Mouse (Mus musculus) liver, embryonic 14.5 days (tissue): ENCODE measurements around the gene Psmd2. TPM values are rescaled to one million over a fixed set of nuclear protein-coding genes. Genes with fewer than 3 reads are reported as not detected.

Experiments
- ATAC-seq: fragments of 200-750 bp; cut with Nextera tagmentation; 2 replicates; pipeline ENCODE4 v1.8.0; 2017; ENCODE audit warnings: moderate number of reproducible peaks, mild to moderate bottlenecking, moderate library complexity; ENCODE audit not compliant: insufficient read depth
- DNase-seq, 3 experiments: peaks; one replicate each; pipeline ENCODE4 v3.0.0-alpha.2; 2012 to 2013; ENCODE audit warnings: low read depth in 3 of 3, low spot score in 3 of 3
- H3K27ac ChIP-seq: fragments of 300-500 bp; sonication (generic); 2 replicates; pipeline ENCODE4 v1.5.1; 2014; ENCODE audit warnings: moderate library complexity, mild to moderate bottlenecking, control low read depth, inconsistent platforms
- H3K27me3 ChIP-seq: fragments of 300-500 bp; sonication (generic); 2 replicates; pipeline ENCODE4 v1.6.1; 2014; ENCODE audit warnings: mild to moderate bottlenecking, low read length, moderate library complexity; ENCODE audit not compliant: control insufficient read depth, insufficient read depth
- H3K36me3 ChIP-seq: fragments of 300-500 bp; sonication (generic); replicated peaks from 2 replicates; pipeline ENCODE4 v1.6.1; 2014; ENCODE audit warnings: low read depth; ENCODE audit not compliant: control insufficient read depth, insufficient read depth
- H3K4me1 ChIP-seq, 2 experiments: fragments of 200-500 bp in 1 of 2; fragments of 300-500 bp in 1 of 2; sonication (generic) in 1 of 2; replicated peaks; 2 replicates each; pipeline ENCODE4 v1.6.1; 2012 to 2014; ENCODE audit warnings: antibody characterized with exemption in 1 of 2, inconsistent platforms in 1 of 2, low read length in 1 of 2; ENCODE audit not compliant: control insufficient read depth in 2 of 2, insufficient read depth in 2 of 2
- H3K4me2 ChIP-seq: fragments of 300-500 bp; sonication (generic); 2 replicates; pipeline ENCODE4 v1.6.1; 2014; ENCODE audit warnings: low read depth, mild to moderate bottlenecking, control low read depth, moderate library complexity
- H3K4me3 ChIP-seq, 2 experiments: fragments of 200-500 bp in 1 of 2; fragments of 300-500 bp in 1 of 2; sonication (generic) in 1 of 2; 2 replicates each; pipeline ENCODE4 v1.5.1; 2012 to 2014; ENCODE audit warnings: low read depth in 2 of 2, low read length in 2 of 2, mild to moderate bottlenecking in 2 of 2, control low read depth in 1 of 2, inconsistent platforms in 1 of 2, moderate library complexity in 1 of 2; ENCODE audit not compliant: insufficient read depth in 1 of 2
- H3K9ac ChIP-seq: fragments of 300-500 bp; sonication (generic); replicated peaks from 2 replicates; pipeline ENCODE4 v1.6.1; 2014; ENCODE audit warnings: mild to moderate bottlenecking, control low read depth, moderate library complexity
- H3K9me3 ChIP-seq: fragments of 300-500 bp; sonication (generic); 2 replicates; pipeline ENCODE4 v1.6.1; 2016; ENCODE audit warnings: low read length, mixed read lengths; ENCODE audit not compliant: control insufficient read depth
- CTCF ChIP-seq: IDR thresholded peaks from 2 replicates; pipeline ENCODE4 v1.5.1; 2016; ENCODE audit warnings: antibody characterized with exemption, low read depth, control low read depth
- EP300 ChIP-seq: IDR thresholded peaks from 2 replicates; pipeline ENCODE4 v1.6.1; 2016; ENCODE audit warnings: antibody characterized with exemption, low read depth
- WGBS: fragments of 180-500 bp; shearing (Covaris S2); extraction: QIAGEN DNeasy Blood & Tissue Kit; methylation state at CpG from one replicate; pipeline ENCODE4 v1.1.7; 2014; ENCODE audit not compliant: insufficient replicate concordance; 5-methylcytosine and 5-hydroxymethylcytosine counted together
- polyA plus RNA-seq, 2 experiments: library from polyadenylated mRNA; depleted of rRNA in 1 of 2; stranded (reverse) in 1 of 2; unstranded in 1 of 2; fragments of >200 nt; fragmentation: Nextera tagmentation in 1 of 2; extraction: Ambion mirVana in 1 of 2; gene quantifications; 2 replicates each; pipeline versions ENCODE4 v1.2.1 to v1.2.3; 2012 to 2014

Psmd2 gene
- polyA plus RNA-seq, 2 experiments = 89.2 to 162 TPM

DNA sequence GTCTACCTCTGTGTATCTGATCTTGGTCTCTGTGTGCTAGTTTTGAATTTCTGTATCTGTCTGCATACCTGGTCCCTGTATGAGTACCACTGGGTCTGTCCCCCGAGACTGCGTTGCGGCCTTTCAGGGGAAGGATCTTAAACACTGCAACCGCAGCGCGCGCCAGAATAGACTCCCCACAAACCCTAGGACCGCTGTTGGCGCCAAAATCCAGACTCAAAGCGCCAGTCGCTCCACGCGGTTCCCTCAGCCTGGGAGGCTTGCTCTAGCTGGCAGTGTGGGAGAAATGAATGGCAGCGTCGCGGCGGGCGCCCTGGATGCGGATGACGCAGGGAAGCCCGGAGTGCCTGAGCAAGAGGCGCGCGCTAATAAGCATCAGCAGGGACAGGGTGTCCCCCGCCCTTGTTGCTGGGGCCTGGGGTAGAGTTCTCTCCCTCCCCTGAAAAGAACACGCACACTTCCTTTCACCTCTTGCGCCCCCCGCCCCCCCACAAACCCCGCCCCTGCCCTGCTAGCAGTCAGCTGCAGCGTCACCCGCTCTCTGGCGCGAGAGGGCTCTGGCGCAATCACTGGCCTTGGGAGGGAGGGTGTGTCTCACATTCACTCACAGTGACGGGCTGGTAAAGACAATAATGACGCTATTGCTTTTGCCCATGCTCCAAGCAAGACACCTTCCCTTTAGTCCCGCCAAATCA lies 29.3 kb upstream of the Psmd2 start:
- Histone ChIP-seq H3K27me3 (peaks cover 53% of the 10 kb centered on the region), H3K27ac (no peak overlapping the region), H3K9ac (no peak overlapping the region), H3K4me3 (peak overlapping the region; percentile 65 to 66), H3K4me1 (peaks cover 0 to 4% of the 10 kb centered on the region in 2 experiments; a peak in 2 of 4 replicates), H3K4me2 (peak overlapping the region; percentile 92), H3K9me3 (no peaks in the 10 kb centered on the region), H3K36me3 (no peaks in the 10 kb centered on the region)
- peak; percentile 47; the same call in 1 of the 2 replicates for ATAC-seq
- TF ChIP-seq CTCF = no peak
- no peak for TF ChIP-seq EP300
- peak in 2 of 3 experiments; percentile 38 to 49 for DNase-seq
- under 1% methylated on average over 37 of the region's 37 CpGs for WGBS

DNA sequence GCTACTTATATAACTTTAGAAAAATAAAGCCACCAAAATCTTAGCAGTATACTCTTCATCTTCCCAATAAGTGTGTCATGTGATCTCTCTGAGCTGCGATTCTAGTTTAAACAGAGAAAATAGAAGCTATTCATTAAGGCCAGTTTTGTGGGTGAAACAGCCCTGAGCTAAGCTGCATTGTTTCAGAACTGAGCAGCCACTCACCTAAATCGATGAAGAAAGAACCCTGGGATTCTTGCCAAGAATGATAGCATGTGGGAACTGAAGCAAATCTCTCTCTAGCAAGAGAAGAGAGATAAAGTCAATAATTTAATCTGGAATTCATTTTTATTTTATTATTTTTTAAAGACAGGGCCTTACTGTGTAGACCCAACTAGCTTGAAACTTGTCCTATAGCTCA lies 28.2 kb upstream of the Psmd2 start:
- Histone ChIP-seq H3K36me3 (no peaks in the 10 kb centered on the region), H3K9ac (no peak overlapping the region), H3K9me3 (no peaks in the 10 kb centered on the region), H3K27me3 (peaks cover 53% of the 10 kb centered on the region), H3K27ac (no peak overlapping the region), H3K4me1 (peaks cover 0 to 4% of the 10 kb centered on the region in 2 experiments; a peak in 2 of 4 replicates), H3K4me2 (no peak overlapping the region), H3K4me3 (no peak overlapping the region)
- no peak for TF ChIP-seq EP300
- TF ChIP-seq CTCF = no peak
- 52% methylated on average over 2 of the region's 2 CpGs for WGBS
- no peak for DNase-seq
- no peak for ATAC-seq

DNA sequence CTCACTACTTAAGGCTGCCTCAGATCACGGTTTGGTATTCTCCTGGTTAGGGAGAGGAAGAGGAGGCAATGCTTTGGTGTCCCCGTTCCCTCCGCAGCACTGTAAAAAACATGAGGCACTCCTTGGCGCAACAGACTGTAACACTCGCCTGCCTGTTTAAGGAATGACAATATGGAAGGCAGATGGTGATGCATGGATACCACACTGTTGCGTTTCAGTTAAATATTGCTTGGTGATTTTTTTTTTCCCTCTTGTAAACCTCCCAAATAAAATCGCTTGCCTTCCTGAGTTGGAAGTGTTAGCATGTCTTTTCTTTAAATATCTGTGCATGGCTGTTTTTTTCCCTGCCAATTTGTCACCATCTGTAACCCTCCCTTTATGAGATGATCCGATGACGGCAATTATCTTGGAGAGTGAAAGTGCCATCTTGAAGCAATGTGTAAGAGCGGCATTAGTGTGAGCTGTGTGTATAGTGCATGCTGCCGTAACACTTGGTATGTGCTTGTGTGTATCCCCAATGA lies 22.5 kb upstream of the Psmd2 start:
- Histone ChIP-seq H3K4me2 (no peak overlapping the region), H3K36me3 (no peaks in the 10 kb centered on the region), H3K4me1 (no peaks in the 10 kb centered on the region), H3K9ac (no peak overlapping the region), H3K9me3 (no peaks in the 10 kb centered on the region), H3K27ac (no peak overlapping the region), H3K4me3 (no peak overlapping the region), H3K27me3 (peaks cover 27% of the 10 kb centered on the region)
- no peak for DNase-seq
- 56% methylated on average over 11 of the region's 11 CpGs for WGBS
- no peak for TF ChIP-seq CTCF
- TF ChIP-seq EP300 = no peak
- no peak for ATAC-seq

DNA sequence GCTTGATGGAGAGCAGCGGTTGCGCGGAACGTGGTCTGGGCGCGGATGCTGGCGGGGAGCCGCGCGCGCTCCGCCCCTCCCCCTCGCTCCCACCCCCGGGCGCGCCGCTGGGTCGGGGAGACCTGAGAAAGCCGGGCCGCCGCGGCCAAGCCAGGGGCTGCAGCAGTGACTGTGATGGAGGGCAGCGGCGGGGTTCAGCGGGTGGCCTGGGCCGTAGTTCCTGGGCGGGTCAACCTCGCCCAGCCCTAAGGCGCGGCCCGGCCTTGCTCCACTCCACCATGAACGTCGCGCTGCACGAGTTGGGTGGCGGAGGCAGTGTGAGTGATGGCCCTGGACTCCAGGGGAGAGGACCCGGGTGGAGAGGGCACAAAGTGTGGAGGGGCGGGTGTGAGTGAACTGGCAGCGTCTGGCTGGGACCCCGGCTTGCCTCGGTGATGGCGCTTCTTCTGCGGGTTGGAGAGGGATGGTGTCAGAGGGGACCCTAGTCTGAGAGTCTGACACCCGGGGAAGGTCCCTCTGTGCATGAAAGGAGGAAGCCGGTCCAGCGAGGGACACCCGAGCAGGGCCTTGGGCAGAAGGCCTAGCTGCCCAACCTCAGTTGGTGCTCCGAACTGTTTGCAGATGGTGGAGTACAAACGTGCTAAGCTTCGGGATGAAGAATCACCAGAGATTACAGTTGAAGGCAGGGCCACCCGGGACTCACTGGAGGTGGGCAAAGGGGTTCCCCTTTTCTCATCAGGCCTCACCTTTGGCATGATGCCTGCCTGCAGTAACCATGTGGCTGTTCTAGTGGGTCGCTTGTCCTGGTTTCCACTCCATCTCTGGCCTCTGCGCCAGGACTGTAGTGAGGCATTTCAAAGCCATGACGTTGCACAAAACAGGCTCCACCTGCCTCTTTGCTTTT lies 21.5 kb upstream of the Psmd2 start, which contains the start of gene Ece2:
Ece2 (plus strand) TSS at position 98 of the 904 bp plus-strand sequence.
- 12% methylated on average over 54 of the region's 54 CpGs for WGBS
- no peaks in the 10 kb centered on the region for H3K4me1 ChIP-seq
- no peaks in the 10 kb centered on the region for H3K9me3 ChIP-seq
- DNase-seq (no peak), ATAC-seq (no peak)
- peak within 1 kb of the TSS in 1 of 2 experiments; percentile 41; a peak in 2 of 4 replicates for H3K4me3 ChIP-seq
- no peaks in the 10 kb centered on the region for H3K36me3 ChIP-seq
- no peak within 1 kb of the TSS for H3K9ac ChIP-seq
- peak within 1 kb of the TSS; percentile 53 for H3K4me2 ChIP-seq
- TF ChIP-seq EP300 (no peak), CTCF (no peak)
- H3K27me3 ChIP-seq = peaks cover 27% of the 10 kb centered on the region
- H3K27ac ChIP-seq = no peak within 1 kb of the TSS

DNA sequence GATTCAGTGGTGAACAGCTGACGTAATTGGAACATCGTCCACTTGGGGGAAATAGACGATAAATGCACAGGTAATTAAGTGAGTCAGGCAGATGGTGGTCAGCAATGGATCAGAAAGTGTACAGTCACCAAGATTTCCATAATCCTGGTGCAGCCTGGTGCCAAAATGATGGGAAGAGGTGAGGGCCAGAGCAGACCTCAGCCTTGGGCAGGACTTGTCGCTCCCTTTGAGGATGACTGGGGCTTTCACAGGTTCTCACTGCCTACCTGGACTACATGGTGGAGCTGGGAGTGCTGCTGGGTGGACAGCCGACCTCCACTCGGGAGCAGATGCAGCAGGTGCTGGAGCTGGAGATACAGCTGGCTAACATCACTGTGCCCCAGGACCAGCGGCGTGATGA lies 14.0 kb upstream of the Psmd2 start:
- WGBS = 56% methylated on average over 8 of the region's 8 CpGs
- Histone ChIP-seq H3K4me2 (no peak overlapping the region), H3K27me3 (no peaks in the 10 kb centered on the region), H3K36me3 (no peaks in the 10 kb centered on the region), H3K4me3 (no peak overlapping the region), H3K27ac (no peak overlapping the region), H3K4me1 (no peaks in the 10 kb centered on the region), H3K9me3 (no peaks in the 10 kb centered on the region), H3K9ac (no peak overlapping the region)
- DNase-seq (no peak), ATAC-seq (no peak)
- no peak for TF ChIP-seq EP300
- TF ChIP-seq CTCF = no peak
